Mouse (Mus musculus) MEL (cell line): ENCODE measurements around the gene Rprd2. TPM values are rescaled to one million over a fixed set of nuclear protein-coding genes. Genes with fewer than 3 reads are reported as not detected.

Source experiments
- DNase-seq: peaks from one replicate; pipeline ENCODE4 v3.0.0; 2011; ENCODE audit warnings: low read depth, low spot score
- H3K27ac ChIP-seq: 2 replicates; pipeline ENCODE4 v1.5.1; 2012; ENCODE audit warnings: low read depth, mild to moderate bottlenecking, control low read depth, low read length, moderate library complexity; ENCODE audit not compliant: control insufficient read depth
- H3K27me3 ChIP-seq, 2 experiments: fragments of 150-350 bp in 1 of 2; sonication (generic) in 1 of 2; 2 replicates each; pipeline ENCODE4 v1.6.1; 2012; ENCODE audit warnings: low read length in 2 of 2, mild to moderate bottlenecking in 2 of 2, improper control_type of control experiment in 1 of 2, moderate library complexity in 1 of 2; ENCODE audit not compliant: insufficient read depth in 2 of 2, control insufficient read depth in 1 of 2
- H3K36me3 ChIP-seq, 2 experiments: 2 replicates each; pipeline ENCODE4 v1.6.1; 2012 to 2014; ENCODE audit warnings: low read length in 2 of 2, improper control_type of control experiment in 1 of 2, inconsistent platforms in 1 of 2, mild to moderate bottlenecking in 1 of 2; ENCODE audit not compliant: insufficient read depth in 2 of 2, control insufficient read depth in 1 of 2
- H3K4me1 ChIP-seq, 2 experiments: fragments of 150-350 bp in 1 of 2; sonication (generic) in 1 of 2; 2 replicates each; pipeline ENCODE4 v1.6.1; 2012; ENCODE audit warnings: low read length in 2 of 2, improper control_type of control experiment in 1 of 2, mild to moderate bottlenecking in 1 of 2; ENCODE audit not compliant: insufficient read depth in 2 of 2, control insufficient read depth in 1 of 2
- H3K4me3 ChIP-seq, 2 experiments: fragments of 150-350 bp in 1 of 2; sonication (generic) in 1 of 2; 2 replicates each; pipeline ENCODE4 v1.5.1; 2012; ENCODE audit warnings: low read depth in 2 of 2, low read length in 2 of 2, mild to moderate bottlenecking in 2 of 2, moderate library complexity in 2 of 2, control low read depth in 1 of 2, improper control_type of control experiment in 1 of 2; ENCODE audit not compliant: control insufficient read depth in 1 of 2, insufficient read depth in 1 of 2
- H3K79me2 ChIP-seq: 2 replicates; pipeline ENCODE4 v1.6.1; 2012; ENCODE audit warnings: mild to moderate bottlenecking, low read length, moderate library complexity; ENCODE audit not compliant: control insufficient read depth, poor library complexity, insufficient read depth
- H3K9ac ChIP-seq: 2 replicates; pipeline ENCODE4 v1.6.1; 2012; ENCODE audit warnings: low read depth, mild to moderate bottlenecking, control low read depth, low read length, moderate library complexity; ENCODE audit not compliant: control insufficient read depth, poor library complexity, severe bottlenecking
- H3K9me3 ChIP-seq: fragments of 150-350 bp; sonication (generic); replicated peaks from 2 replicates; pipeline ENCODE4 v1.6.1; 2012; ENCODE audit warnings: mild to moderate bottlenecking, low read length, improper control_type of control experiment, moderate library complexity; ENCODE audit not compliant: insufficient read depth
- BHLHE40 ChIP-seq: IDR thresholded peaks from 2 replicates; pipeline ENCODE4 v1.6.1; 2012; ENCODE audit warnings: low read depth, mild to moderate bottlenecking, inconsistent platforms, low read length, improper control_type of control experiment, borderline replicate concordance
- CHD1 ChIP-seq: IDR thresholded peaks from 2 replicates; pipeline ENCODE4 v1.6.1; 2012; ENCODE audit warnings: low read depth, mild to moderate bottlenecking, inconsistent platforms, low read length, improper control_type of control experiment
- CTCF ChIP-seq, 3 experiments: IDR thresholded peaks in 2 of 3; conservative IDR thresholded peaks in 1 of 3; 2 replicates each; pipeline ENCODE4 v1.5.1; 2011 to 2012; ENCODE audit warnings: low read length in 3 of 3, low read depth in 2 of 3, mild to moderate bottlenecking in 2 of 3, improper control_type of control experiment in 1 of 3, inconsistent platforms in 1 of 3, mixed read lengths in 1 of 3, moderate library complexity in 1 of 3; ENCODE audit not compliant: control insufficient read depth in 1 of 3, insufficient read depth in 1 of 3, poor library complexity in 1 of 3, severe bottlenecking in 1 of 3
- E2F4 ChIP-seq: IDR thresholded peaks from 2 replicates; pipeline ENCODE4 v1.6.1; 2011; ENCODE audit warnings: low read depth, low read length, improper control_type of control experiment, borderline replicate concordance
- ELF1 ChIP-seq: IDR thresholded peaks from 2 replicates; pipeline ENCODE4 v1.6.1; 2014; ENCODE audit warnings: low read depth, mild to moderate bottlenecking, inconsistent platforms, low read length, improper control_type of control experiment, moderate library complexity
- ETS1 ChIP-seq: IDR thresholded peaks from 2 replicates; pipeline ENCODE4 v1.6.1; 2012; ENCODE audit warnings: low read depth, mild to moderate bottlenecking, inconsistent platforms, low read length, improper control_type of control experiment, moderate library complexity
- GABPA ChIP-seq: IDR thresholded peaks from 2 replicates; pipeline ENCODE4 v1.6.1; 2012; ENCODE audit warnings: low read depth, mild to moderate bottlenecking, inconsistent platforms, low read length, improper control_type of control experiment, moderate library complexity
- HCFC1 ChIP-seq: IDR thresholded peaks from 2 replicates; pipeline ENCODE4 v1.6.1; 2012; ENCODE audit warnings: low read depth, mild to moderate bottlenecking, inconsistent platforms, low read length, improper control_type of control experiment, moderate library complexity
- MAX ChIP-seq: IDR thresholded peaks from 2 replicates; pipeline ENCODE4 v1.6.1; 2011; ENCODE audit warnings: low read length, improper control_type of control experiment
- MYC ChIP-seq: IDR thresholded peaks from 2 replicates; pipeline ENCODE4 v1.6.1; 2011; ENCODE audit warnings: low read depth, mild to moderate bottlenecking, low read length, improper control_type of control experiment, moderate library complexity
- NRF1 ChIP-seq: IDR thresholded peaks from 2 replicates; pipeline ENCODE4 v1.6.1; 2014; ENCODE audit warnings: low read depth, mild to moderate bottlenecking, inconsistent platforms, low read length, improper control_type of control experiment, moderate library complexity; ENCODE audit not compliant: poor library complexity, insufficient read depth, severe bottlenecking
- POLR2A ChIP-seq, 2 experiments: IDR thresholded peaks; 2 replicates each; pipeline ENCODE4 v1.6.1; 2011 to 2012; ENCODE audit warnings: low read length in 2 of 2, mild to moderate bottlenecking in 2 of 2, control low read depth in 1 of 2, improper control_type of control experiment in 1 of 2, low read depth in 1 of 2, moderate library complexity in 1 of 2; ENCODE audit not compliant: control insufficient read depth in 1 of 2, insufficient read depth in 1 of 2, poor library complexity in 1 of 2
- POLR2AphosphoS5 ChIP-seq: IDR thresholded peaks from 2 replicates; pipeline ENCODE4 v1.6.1; 2012; ENCODE audit warnings: low read depth, borderline replicate concordance, mild to moderate bottlenecking, inconsistent platforms, low read length, moderate library complexity, mixed read lengths
- SMC3 ChIP-seq: IDR thresholded peaks from 2 replicates; pipeline ENCODE4 v1.6.1; 2011; ENCODE audit warnings: low read depth, low read length, improper control_type of control experiment
- TCF12 ChIP-seq: IDR thresholded peaks from 2 replicates; pipeline ENCODE4 v1.6.1; 2014; ENCODE audit warnings: low read depth, mild to moderate bottlenecking, inconsistent platforms, low read length, improper control_type of control experiment, moderate library complexity
- UBTF ChIP-seq: IDR thresholded peaks from 2 replicates; pipeline ENCODE4 v1.6.1; 2012; ENCODE audit warnings: low read depth, mild to moderate bottlenecking, inconsistent platforms, low read length, improper control_type of control experiment, moderate library complexity, borderline replicate concordance; ENCODE audit not compliant: insufficient read depth
- ZKSCAN1 ChIP-seq: IDR thresholded peaks from 2 replicates; pipeline ENCODE4 v1.6.1; 2012; ENCODE audit warnings: low read depth, mild to moderate bottlenecking, inconsistent platforms, low read length, improper control_type of control experiment, moderate library complexity
- ZMIZ1 ChIP-seq: IDR thresholded peaks from 2 replicates; pipeline ENCODE4 v1.6.1; 2012; ENCODE audit warnings: low read depth, mild to moderate bottlenecking, inconsistent platforms, low read length, improper control_type of control experiment, moderate library complexity
- polyA plus RNA-seq, 2 experiments: library from polyadenylated mRNA; stranded (reverse) in 1 of 2; unstranded in 1 of 2; fragments of >175 nt in 1 of 2; fragments of >200 nt in 1 of 2; gene quantifications; 2 replicates each; pipeline versions ENCODE4 v1.2.1 to v1.2.4; 2012; ENCODE audit warnings: low replicate concordance in 2 of 2, low read depth in 1 of 2; ENCODE audit not compliant: insufficient read length in 2 of 2, insufficient read depth in 1 of 2, missing spikeins in 1 of 2
- total RNA-seq: library from RNA; depleted of rRNA; stranded (reverse); fragments of 300-350 nt; gene quantifications from 2 replicates; pipeline ENCODE4 v1.2.3, GENCODE M21; 2012

Rprd2 gene
- total and polyA plus RNA-seq, 3 experiments = 16.3 to 42.0 (median 31.9) TPM

DNA sequence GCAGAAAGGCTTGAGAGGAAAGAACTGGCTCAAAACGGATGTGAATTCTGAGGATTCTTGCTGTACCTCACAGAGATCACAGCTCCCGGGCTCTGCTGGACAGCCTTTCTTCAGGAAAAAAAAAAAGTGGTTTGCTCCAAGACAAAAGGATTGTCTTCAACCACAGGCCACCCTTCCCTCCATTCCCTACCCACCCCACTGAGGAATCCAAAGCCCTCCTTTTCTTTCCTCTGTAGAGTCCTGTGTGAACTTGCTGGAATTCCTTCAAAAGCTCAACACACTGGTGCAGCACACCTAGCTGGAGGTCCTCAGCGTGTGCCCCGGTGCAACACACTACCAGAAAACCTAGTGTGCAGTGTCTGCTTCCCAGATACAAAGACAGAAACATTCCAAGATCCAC lies 56.9 kb downstream of the Rprd2 start:
- Histone ChIP-seq H3K36me3 (peaks cover 0 to 5% of the 10 kb centered on the region in 2 experiments; a peak in 2 of 4 replicates), H3K4me3 (no peak overlapping the region), H3K4me1 (no peaks in the 10 kb centered on the region), H3K9me3 (no peaks in the 10 kb centered on the region), H3K9ac (no peak overlapping the region), H3K27me3 (no peaks in the 10 kb centered on the region), H3K27ac (no peak overlapping the region), H3K79me2 (no peaks in the 10 kb centered on the region)
- TF ChIP-seq CHD1 = no peak
- TF ChIP-seq TCF12 = no peak
- TF ChIP-seq ZMIZ1 = no peak
- no peak for TF ChIP-seq ETS1
- TF ChIP-seq POLR2AphosphoS5 = no peak
- TF ChIP-seq HCFC1 = no peak
- TF ChIP-seq BHLHE40 = no peak
- no peak for TF ChIP-seq POLR2A (IDR thresholded peaks at IDR 0.05; ENCODE audit: control insufficient read depth in 1 of 2, insufficient read depth in 1 of 2, low read depth in 1 of 2, low read length in 2 of 2, poor library complexity in 1 of 2)
- TF ChIP-seq UBTF = no peak
- no peak for TF ChIP-seq SMC3
- TF ChIP-seq ELF1 = no peak
- no peak for TF ChIP-seq E2F4
- no peak for TF ChIP-seq MYC
- no peak for TF ChIP-seq CTCF (IDR thresholded peaks at IDR 0.05 in 2 of 3, conservative IDR thresholded peaks at IDR 0.05 in 1 of 3; ENCODE audit: control insufficient read depth in 1 of 3, insufficient read depth in 1 of 3, low read depth in 2 of 3, low read length in 3 of 3, poor library complexity in 1 of 3, severe bottlenecking in 1 of 3)
- no peak for DNase-seq

DNA sequence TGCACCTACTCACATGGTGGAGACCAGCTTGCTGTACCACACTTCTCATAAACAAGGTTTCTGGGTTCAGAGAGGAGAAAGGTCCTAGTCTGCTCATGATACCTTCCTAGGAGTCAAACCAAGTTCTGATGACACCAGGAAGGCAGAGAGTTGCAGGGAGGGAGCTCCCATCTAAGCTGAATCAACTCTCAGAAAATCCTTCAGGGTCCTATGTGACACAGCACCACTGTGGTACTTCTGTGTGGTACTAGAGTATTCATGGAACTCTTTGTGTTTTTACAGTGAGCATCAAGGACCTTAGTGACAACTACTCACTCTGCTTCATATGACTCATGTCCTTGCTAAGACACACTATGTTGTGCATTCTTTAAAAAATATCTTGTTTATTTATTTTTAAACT lies 58.0 kb downstream of the Rprd2 start:
- TF ChIP-seq GABPA (no peak), ZMIZ1 (no peak), MAX (no peak), BHLHE40 (no peak), ZKSCAN1 (no peak), NRF1 (no peak)
- Histone ChIP-seq H3K79me2 (no peaks in the 10 kb centered on the region), H3K9ac (no peak overlapping the region), H3K27me3 (no peaks in the 10 kb centered on the region), H3K4me1 (no peaks in the 10 kb centered on the region; a peak in 1 of 4 replicates), H3K36me3 (peaks cover 0 to 5% of the 10 kb centered on the region in 2 experiments; a peak in 3 of 4 replicates), H3K27ac (no peak overlapping the region), H3K4me3 (no peak overlapping the region), H3K9me3 (no peaks in the 10 kb centered on the region)
- no peak for DNase-seq
